Mouse (Mus musculus) liver, embryonic 15.5 days (tissue): Measurements from ENCODE around the gene Pde6d. TPM values are rescaled to one million over a fixed set of nuclear protein-coding genes. Genes with fewer than 3 reads are reported as not detected.

Source experiments
- ATAC-seq: fragments of 200-750 bp; cut with Nextera tagmentation; 2 replicates; pipeline ENCODE4 v1.8.0; 2017; ENCODE audit warnings: moderate number of reproducible peaks, mild to moderate bottlenecking, moderate library complexity; ENCODE audit not compliant: insufficient read depth
- H3K27ac ChIP-seq: fragments of 300-500 bp; sonication (generic); replicated peaks from 2 replicates; pipeline ENCODE4 v1.5.1; 2015; ENCODE audit warnings: mild to moderate bottlenecking, inconsistent platforms
- H3K27me3 ChIP-seq: fragments of 300-500 bp; sonication (generic); 2 replicates; pipeline ENCODE4 v1.6.1; 2015; ENCODE audit warnings: mild to moderate bottlenecking, inconsistent platforms
- H3K36me3 ChIP-seq: fragments of 300-500 bp; sonication (generic); replicated peaks from 2 replicates; pipeline ENCODE4 v1.6.1; 2015; ENCODE audit warnings: moderate library complexity, mild to moderate bottlenecking, inconsistent platforms
- H3K4me1 ChIP-seq: fragments of 300-500 bp; sonication (generic); replicated peaks from 2 replicates; pipeline ENCODE4 v1.6.1; 2015; ENCODE audit warnings: inconsistent platforms
- H3K4me2 ChIP-seq: fragments of 300-500 bp; sonication (generic); 2 replicates; pipeline ENCODE4 v1.6.1; 2015; ENCODE audit warnings: moderate library complexity, mild to moderate bottlenecking, inconsistent platforms
- H3K4me3 ChIP-seq: fragments of 300-500 bp; sonication (generic); replicated peaks from 2 replicates; pipeline ENCODE4 v1.5.1; 2015; ENCODE audit warnings: mild to moderate bottlenecking, inconsistent platforms
- H3K9ac ChIP-seq: fragments of 300-500 bp; sonication (generic); 2 replicates; pipeline ENCODE4 v1.6.1; 2015; ENCODE audit warnings: moderate library complexity, mild to moderate bottlenecking, inconsistent platforms
- H3K9me3 ChIP-seq: fragments of 300-500 bp; sonication (generic); replicated peaks from 2 replicates; pipeline ENCODE4 v1.6.1; 2016; ENCODE audit warnings: inconsistent platforms
- WGBS: fragments of 180-500 bp; shearing (Covaris S2); methylation state at CpG from one replicate; pipeline ENCODE4 v1.1.7; 2015; ENCODE audit warnings: mixed read lengths; ENCODE audit not compliant: insufficient replicate concordance; 5-methylcytosine and 5-hydroxymethylcytosine counted together
- polyA plus RNA-seq: library from polyadenylated mRNA; unstranded; fragments of >200 nt; fragmentation: Nextera tagmentation; extraction: Ambion mirVana; gene quantifications from 2 replicates; pipeline ENCODE4 v1.2.1, GENCODE M21; 2015

Gene Pde6d
- polyA plus RNA-seq, 1 experiment from 2014 or later = 29.0 TPM

DNA sequence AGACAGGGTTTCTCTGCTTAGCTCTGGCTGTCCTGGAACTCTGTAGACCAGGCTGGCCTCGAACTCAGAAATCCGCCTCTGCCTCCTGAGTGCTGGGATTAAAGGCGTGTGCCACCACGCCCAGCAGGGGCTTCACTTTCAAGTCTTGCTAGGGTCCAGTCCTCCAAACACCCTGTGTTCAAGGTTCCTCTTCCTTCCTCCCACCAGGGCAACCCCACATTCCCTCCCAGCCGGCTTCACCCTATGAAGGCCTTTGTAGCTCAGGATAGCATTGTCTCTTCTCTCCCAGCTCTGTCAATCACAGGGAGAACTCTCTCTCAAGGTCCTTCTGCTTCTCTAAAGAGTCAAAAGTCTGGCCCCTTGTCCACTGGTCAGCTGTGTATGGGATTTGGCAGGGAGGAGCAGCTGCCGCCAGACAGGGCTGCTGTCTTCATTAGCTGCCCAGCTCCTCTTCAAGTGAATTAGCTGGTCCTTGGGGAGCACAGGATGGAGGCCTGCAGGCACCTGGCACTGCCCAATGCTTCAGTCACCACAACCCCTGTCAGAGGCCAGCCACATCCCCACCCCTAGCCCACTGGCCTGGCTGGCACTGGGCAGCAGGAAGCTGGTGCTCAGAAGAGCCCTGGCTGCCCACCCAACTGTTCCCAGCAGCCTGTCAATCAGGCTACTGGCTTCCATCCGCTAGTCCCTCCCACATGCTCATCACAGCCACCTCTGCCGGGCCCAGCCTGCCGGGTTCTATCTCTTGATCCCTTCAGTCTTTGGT, 71.6 kb downstream of the Pde6d start:
- H3K4me1 ChIP-seq = peaks cover 41% of the 10 kb centered on the region
- no peaks in the 10 kb centered on the region for H3K9me3 ChIP-seq
- whole genome bisulfite sequencing = 53% methylated on average over 9 of the region's 9 CpGs
- H3K27ac ChIP-seq = no peak overlapping the region
- H3K27me3 ChIP-seq = no peaks in the 10 kb centered on the region
- H3K36me3 ChIP-seq = no peaks in the 10 kb centered on the region
- no peak overlapping the region for H3K9ac ChIP-seq
- H3K4me2 ChIP-seq = no peak overlapping the region
- no peak overlapping the region for H3K4me3 ChIP-seq
- no peak for ATAC-seq

DNA sequence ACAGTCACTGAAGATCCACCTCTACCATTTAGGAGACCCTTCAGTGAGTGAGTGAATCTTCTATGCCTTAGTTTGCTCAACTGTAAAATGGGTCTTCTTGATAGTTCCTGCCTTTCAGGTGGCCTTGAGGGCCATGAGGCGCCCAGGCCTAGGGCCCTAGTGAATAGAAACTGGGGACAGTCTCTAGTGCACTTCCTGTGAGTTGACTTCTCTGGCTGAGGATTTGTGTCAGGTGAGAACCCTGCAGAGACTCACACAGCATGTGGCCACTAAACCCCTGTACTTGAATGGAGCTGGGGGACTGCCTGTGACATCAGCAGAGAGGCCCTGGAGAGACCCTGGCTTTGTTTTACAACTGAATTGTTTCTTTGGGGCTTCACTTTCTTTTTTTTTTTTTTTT, 72.2 kb downstream of the Pde6d start:
- Histone ChIP-seq H3K4me3 (no peak overlapping the region), H3K9me3 (no peaks in the 10 kb centered on the region), H3K4me1 (peaks cover 47% of the 10 kb centered on the region), H3K36me3 (no peaks in the 10 kb centered on the region), H3K27ac (no peak overlapping the region), H3K9ac (no peak overlapping the region), H3K4me2 (no peak overlapping the region), H3K27me3 (no peaks in the 10 kb centered on the region)
- WGBS = 52% methylated on average over 1 of the region's 1 CpGs
- ATAC-seq = no peak

DNA sequence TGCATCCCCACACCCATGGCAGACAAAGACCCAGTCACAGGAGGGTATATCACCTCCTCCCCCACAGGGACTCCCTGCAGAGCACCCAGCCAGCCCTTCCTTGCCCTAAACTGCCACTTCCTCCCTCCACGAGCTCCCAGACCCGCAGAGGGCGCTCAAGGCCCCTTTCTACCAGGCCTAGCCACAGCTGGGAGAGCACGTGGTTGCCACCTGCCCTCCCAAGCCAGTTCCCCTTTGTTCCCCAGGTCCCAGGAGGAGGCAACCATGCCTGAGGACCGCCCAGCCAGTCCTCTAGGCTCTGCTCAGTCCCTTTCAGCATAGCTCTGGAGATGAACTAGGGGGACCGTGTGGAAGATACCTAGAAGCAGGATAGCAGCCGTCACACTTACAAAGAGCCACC, 73.0 kb downstream of the Pde6d start:
- H3K9ac ChIP-seq = no peak overlapping the region
- no peaks in the 10 kb centered on the region for H3K36me3 ChIP-seq
- peaks cover 55% of the 10 kb centered on the region for H3K4me1 ChIP-seq
- WGBS = 14% methylated on average over 7 of the region's 7 CpGs
- no peak overlapping the region for H3K4me3 ChIP-seq
- no peaks in the 10 kb centered on the region for H3K9me3 ChIP-seq
- H3K27me3 ChIP-seq = no peaks in the 10 kb centered on the region
- H3K27ac ChIP-seq = no peak overlapping the region
- ATAC-seq = peak; percentile 53
- no peak overlapping the region for H3K4me2 ChIP-seq

DNA sequence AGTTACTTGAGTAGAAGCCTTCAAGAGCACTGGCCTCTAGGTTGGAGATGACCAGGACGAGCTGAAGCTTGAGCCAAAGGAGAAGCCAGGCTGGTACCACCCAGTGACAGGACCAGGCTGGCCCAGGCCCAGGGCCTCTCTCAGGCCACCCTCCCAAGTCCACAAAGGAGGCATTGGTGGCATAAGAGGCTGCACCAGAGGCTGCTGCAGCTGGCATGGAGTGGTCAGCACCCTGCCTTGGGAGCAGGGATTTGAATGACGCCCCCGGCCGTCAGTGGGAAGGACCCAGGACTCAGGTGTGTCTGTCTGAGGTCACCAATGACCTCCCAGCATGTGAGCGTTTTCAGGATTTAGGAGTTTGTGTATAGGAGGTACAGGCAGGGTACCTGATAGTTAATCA, 74.6 kb downstream of the Pde6d start:
- H3K4me1 ChIP-seq = peaks cover 71% of the 10 kb centered on the region
- H3K36me3 ChIP-seq = no peaks in the 10 kb centered on the region
- no peak overlapping the region for H3K4me2 ChIP-seq
- H3K4me3 ChIP-seq = no peak overlapping the region
- H3K9ac ChIP-seq = no peak overlapping the region
- no peak overlapping the region for H3K27ac ChIP-seq
- peaks cover 12% of the 10 kb centered on the region for H3K27me3 ChIP-seq
- 70% methylated on average over 5 of the region's 5 CpGs for WGBS
- ATAC-seq = no peak
- H3K9me3 ChIP-seq = no peaks in the 10 kb centered on the region

DNA sequence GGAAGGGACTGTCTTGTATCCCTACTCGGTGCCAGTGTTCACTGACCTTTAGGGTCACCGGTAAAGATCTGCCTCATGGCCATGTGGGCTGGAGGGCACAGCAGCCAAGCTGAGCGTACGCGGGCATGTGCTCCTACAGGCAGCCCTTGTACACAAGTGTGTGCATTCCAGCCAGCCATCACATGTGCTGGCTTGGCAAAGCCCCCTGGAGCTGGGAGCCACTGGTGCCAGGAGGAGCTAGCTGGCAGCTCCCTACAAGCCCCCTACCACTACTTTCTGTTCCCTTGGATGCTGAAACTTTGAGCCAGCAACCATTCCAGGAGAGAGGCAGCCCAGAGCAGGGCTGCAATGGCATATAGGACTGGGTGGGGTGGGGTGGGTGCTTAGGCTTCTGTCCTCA, 76.0 kb downstream of the Pde6d start:
- H3K36me3 ChIP-seq = no peaks in the 10 kb centered on the region
- WGBS = 86% methylated on average over 5 of the region's 5 CpGs
- H3K9me3 ChIP-seq = no peaks in the 10 kb centered on the region
- no peak overlapping the region for H3K9ac ChIP-seq
- peaks cover 74% of the 10 kb centered on the region for H3K4me1 ChIP-seq
- peaks cover 15% of the 10 kb centered on the region for H3K27me3 ChIP-seq
- no peak overlapping the region for H3K4me3 ChIP-seq
- no peak overlapping the region for H3K4me2 ChIP-seq
- ATAC-seq = no peak
- no peak overlapping the region for H3K27ac ChIP-seq

DNA sequence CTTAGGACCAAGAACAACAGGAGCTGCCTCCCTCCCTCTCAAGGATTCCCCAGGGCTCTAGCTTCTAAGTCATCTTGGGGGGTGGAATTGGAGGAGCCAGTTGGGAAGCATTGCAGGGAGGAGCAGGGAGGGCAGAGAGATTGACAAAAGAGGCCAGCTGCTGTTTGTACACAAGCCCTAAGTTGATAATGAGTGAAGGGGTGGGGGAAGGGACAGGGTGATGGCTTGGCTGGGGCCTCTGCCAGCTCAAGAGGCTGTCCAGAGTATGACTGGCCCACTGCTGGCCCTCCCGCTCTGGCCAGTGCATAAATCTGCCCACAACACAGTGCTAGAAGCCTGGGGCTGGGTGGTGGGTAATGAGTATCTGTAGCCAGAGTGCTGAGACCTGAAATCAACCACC, 77.0 kb downstream of the Pde6d start:
- Histone ChIP-seq H3K4me2 (peak overlapping the region; percentile 87), H3K9me3 (no peaks in the 10 kb centered on the region), H3K4me3 (0 out of 2 replicates have a peak overlapping the region, but pooled peaks have one; percentile 61), H3K36me3 (no peaks in the 10 kb centered on the region), H3K4me1 (peaks cover 76% of the 10 kb centered on the region), H3K27me3 (peaks cover 15% of the 10 kb centered on the region), H3K9ac (peak overlapping the region; percentile 58), H3K27ac (peak overlapping the region; percentile 78)
- ATAC-seq = no peak
- 55% methylated on average over 1 of the region's 1 CpGs for WGBS

DNA sequence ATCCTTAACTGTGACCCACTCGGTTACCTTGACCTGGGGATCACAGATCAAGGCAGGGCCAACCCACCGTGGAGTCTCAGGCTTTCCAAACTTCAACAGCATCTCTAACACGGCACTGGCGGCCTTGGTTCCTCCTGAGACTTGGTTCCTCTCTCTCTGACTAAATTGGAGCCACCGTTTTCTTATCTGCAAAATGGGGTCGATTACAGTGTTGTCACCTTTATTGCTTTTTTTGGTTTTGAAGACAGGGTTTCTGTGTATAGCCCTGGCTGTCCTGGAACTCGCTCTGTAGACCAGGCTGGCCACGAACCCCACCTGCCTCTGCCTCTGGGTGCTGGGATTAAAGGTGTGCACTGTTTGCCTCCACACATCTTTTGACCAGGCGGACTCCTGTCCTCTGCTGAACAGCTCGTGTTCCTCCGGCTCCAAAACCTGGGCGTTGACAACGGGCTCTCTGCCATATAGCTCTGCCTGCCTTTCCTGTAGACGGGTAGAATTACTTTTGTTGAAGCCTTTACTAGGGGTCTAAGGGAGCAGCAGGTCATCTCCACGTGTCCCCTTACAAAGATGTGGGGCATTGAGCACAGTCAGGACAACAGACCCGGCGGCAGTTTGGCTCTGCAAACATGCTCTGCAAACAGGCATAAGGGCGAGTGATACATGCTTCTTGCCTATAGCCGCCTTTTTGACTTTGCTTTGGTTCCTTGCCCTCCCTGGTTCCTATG, 77.6 kb downstream of the Pde6d start:
- H3K9me3 ChIP-seq = no peaks in the 10 kb centered on the region
- peak overlapping the region; percentile 87 for H3K4me2 ChIP-seq
- H3K4me3 ChIP-seq = peak overlapping the region; percentile 61
- no peaks in the 10 kb centered on the region for H3K36me3 ChIP-seq
- ATAC-seq = no peak
- 17% methylated on average over 19 of the region's 19 CpGs for WGBS
- H3K9ac ChIP-seq = peak overlapping the region; percentile 58
- H3K27me3 ChIP-seq = peaks cover 15% of the 10 kb centered on the region
- H3K27ac ChIP-seq = peak overlapping the region; percentile 78
- H3K4me1 ChIP-seq = peaks cover 78% of the 10 kb centered on the region

DNA sequence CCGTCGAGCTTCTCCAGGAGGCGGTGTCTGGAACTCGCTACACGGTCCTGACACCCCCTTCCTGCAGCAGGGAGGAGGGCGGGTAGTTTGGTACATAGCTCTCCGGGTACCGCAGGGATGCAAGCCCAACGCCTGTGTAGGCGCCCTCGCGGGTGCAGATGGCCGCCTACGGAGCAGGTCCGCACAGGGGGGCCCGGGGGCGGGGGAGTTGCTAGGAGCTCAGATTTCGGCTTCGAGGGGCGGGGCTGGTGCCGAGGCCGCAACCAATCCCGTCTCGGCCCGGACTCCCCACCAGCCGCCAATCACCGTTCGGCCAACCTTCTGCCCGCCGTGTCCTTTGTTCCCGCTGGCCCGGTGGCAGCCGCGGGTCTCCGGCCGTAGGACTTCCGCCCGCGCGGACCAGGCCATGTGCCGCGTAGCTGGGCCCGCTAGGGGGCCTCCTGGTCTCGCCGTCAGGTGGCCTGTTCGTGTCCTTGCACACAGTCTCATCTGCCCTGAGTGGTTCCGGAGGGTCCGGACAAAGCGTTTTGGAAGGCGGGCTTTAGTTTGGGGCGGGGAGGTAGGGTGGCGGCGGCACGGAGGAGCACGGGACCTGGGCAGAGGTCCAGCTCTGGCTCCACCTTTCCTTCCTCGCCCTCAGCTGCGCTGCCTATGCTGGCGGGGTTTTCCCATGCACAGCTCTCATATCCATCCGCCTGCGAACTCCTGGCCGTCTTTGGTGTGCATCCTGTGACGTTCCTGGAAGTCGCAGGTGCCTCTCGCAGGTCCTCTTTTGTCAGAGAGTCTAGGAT, 78.3 kb downstream of the Pde6d start:
- ATAC-seq = peak; percentile 75
- under 1% methylated on average over 64 of the region's 64 CpGs for WGBS
- Histone ChIP-seq H3K36me3 (no peaks in the 10 kb centered on the region), H3K27ac (peak overlapping the region; percentile 78), H3K9me3 (no peaks in the 10 kb centered on the region), H3K9ac (peak overlapping the region; percentile 58), H3K4me3 (peak overlapping the region; percentile 61), H3K4me2 (peak overlapping the region; percentile 87), H3K4me1 (peaks cover 75% of the 10 kb centered on the region), H3K27me3 (peaks cover 15% of the 10 kb centered on the region)

DNA sequence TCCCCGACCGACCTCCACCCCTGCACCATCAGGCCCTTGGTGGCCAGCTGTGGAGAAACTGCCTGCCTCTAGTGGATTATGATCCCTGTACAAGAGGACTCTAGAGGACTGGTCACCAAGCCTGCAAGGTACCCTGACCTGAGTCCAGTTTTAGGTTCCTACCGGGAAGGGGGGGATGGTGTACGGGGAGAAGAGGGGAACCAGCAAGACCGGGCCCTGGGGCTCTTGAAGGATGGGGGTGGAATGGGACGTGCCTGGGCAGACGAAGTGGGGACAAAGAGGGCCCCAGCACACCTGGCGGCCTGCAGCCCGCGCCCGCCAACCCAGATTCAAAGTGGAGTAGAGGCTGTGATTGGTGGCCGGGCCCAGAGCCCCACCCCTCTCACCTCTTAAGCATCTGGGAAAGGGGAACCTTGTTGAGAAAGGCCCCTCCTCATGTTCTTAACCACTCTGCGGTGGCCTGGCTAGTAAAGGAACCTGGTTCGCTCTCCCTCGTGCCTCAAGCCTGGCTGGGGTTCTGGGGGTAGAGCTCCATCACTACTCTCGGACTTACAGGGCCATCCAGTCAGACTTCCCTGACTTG, 79.2 kb downstream of the Pde6d start:
- Histone ChIP-seq H3K9ac (peak overlapping the region; percentile 58; the same call in 1 of the 2 replicates), H3K27ac (peak overlapping the region; percentile 78), H3K4me3 (peak overlapping the region; percentile 61), H3K4me1 (peaks cover 79% of the 10 kb centered on the region), H3K9me3 (no peaks in the 10 kb centered on the region), H3K36me3 (no peaks in the 10 kb centered on the region), H3K4me2 (peak overlapping the region; percentile 87), H3K27me3 (peaks cover 15% of the 10 kb centered on the region)
- ATAC-seq = no peak
- 33% methylated on average over 16 of the region's 16 CpGs for WGBS

DNA sequence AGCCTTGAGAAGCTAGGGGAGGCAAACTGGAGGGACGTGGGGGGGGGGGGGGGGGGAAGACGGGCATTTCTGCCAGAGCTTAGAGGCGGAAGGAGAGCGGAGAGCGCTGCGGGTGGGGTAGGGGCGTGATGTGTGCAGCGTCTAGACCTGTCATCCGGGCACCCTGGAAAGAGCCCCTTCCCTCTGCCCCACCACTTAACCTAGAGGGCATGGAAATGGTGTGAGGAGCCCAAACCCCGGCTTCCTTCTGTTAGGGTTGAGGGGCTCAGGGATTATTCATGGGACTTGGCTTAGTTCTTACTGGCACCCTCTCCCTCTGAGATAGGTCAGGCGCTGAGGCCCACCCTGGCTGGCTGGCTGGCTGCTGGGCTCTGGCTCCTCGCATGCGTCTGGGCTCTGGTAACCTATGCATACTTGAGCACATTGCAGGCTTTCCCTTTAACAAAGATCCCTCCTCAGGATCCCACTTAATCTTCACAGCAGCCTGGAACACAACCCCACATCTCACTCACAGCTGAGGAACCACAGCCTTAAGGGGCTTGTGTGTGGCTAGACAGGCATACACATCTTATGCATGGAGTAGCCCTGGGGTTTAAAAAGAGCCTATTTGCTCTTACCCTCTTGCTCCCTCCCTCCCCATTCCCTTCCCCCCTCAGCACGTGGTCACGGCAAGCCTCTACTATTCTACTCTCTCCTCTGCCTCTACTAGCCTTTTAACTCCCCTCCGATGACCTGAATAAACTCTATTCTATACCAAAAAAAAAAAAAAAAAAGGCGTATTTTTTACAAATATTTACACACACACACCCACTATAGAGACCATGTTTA, 80.0 kb downstream of the Pde6d start:
- H3K4me1 ChIP-seq = peaks cover 86% of the 10 kb centered on the region
- WGBS = 41% methylated on average over 16 of the region's 17 CpGs
- no peaks in the 10 kb centered on the region for H3K9me3 ChIP-seq
- H3K9ac ChIP-seq = no peak overlapping the region
- no peak overlapping the region for H3K4me3 ChIP-seq
- no peak overlapping the region for H3K4me2 ChIP-seq
- H3K36me3 ChIP-seq = no peaks in the 10 kb centered on the region
- H3K27me3 ChIP-seq = peaks cover 15% of the 10 kb centered on the region
- no peak for ATAC-seq
- 0 out of 2 replicates have a peak overlapping the region, but pooled peaks have one; percentile 78 for H3K27ac ChIP-seq
